Mouse (Mus musculus) Muller cell, postnatal 12 days (primary cell): ENCODE results near the gene Dhx40.

Experiments used
- DNase-seq: peaks from one replicate; pipeline ENCODE4 v3.0.0-alpha.2; 2015; ENCODE audit errors: inconsistent ontology term

The Dhx40 gene

GRCm38 (mm10) chr11:86807505-86807989 lies at the start of gene Dhx40:
TSS of gene Dhx40 (minus strand) at chr11:86807746.
- DNase-seq = peak; percentile 90

GRCm38 (mm10) chr11:86855639-86856425 lies 48.3 kb upstream of the Dhx40 start:
- no peak for DNase-seq

GRCm38 (mm10) chr11:86853081-86853480 lies 45.5 kb upstream of the Dhx40 start:
- DNase-seq = peak; percentile 63

- DNase-seq = peak; percentile 86
Measured at GRCm38 (mm10) chr11:86852534-86853054, 45.0 kb upstream of the Dhx40 start.

GRCm38 (mm10) chr11:86851714-86852533 lies 44.4 kb upstream of the Dhx40 start:
- DNase-seq = peak; percentile 73

DNA sequence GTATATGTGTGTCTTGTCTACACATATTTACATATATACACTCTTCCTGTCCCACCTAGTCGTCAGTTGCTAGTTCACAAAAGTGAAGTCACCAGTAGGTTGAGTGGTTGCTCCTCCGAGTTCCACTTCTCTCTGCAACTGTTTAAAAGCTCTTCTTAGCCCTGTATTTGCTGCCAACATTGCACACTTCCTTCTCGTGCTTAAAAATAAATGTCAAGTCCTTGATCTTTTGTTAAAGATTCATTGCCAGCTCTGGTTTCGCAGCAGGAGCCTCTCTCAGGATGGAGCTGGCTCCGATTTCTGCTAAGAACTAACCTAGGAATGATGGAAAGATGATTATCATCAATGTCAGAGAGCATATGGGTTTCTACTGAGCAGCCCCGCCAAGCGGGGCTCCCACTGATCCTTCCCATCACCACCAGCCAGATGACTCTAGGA lies 43.7 kb upstream of the Dhx40 start:
- no peak for DNase-seq

DNA sequence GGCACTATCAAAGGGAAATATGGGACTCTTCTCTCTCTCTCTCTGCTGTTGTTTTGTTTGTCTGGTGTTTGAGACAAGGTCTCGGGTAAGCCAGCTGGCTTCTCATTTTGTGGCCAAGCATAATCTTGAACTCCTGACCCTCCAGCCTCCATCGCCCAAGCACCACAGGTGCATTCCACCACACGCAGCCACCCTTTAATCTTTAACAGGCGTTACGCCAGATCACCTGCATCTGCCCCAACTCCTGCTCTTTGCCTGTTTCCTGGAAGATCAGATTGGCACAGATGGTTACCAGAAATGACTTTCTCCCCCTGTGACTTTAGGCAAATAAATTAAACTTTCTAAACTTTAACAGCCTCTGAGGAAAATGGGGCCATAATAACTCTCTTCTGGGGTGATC lies 36.3 kb upstream of the Dhx40 start:
- DNase-seq = no peak

GRCm38 (mm10) chr11:86841261-86841660 lies 33.7 kb upstream of the Dhx40 start:
- DNase-seq = no peak

DNA sequence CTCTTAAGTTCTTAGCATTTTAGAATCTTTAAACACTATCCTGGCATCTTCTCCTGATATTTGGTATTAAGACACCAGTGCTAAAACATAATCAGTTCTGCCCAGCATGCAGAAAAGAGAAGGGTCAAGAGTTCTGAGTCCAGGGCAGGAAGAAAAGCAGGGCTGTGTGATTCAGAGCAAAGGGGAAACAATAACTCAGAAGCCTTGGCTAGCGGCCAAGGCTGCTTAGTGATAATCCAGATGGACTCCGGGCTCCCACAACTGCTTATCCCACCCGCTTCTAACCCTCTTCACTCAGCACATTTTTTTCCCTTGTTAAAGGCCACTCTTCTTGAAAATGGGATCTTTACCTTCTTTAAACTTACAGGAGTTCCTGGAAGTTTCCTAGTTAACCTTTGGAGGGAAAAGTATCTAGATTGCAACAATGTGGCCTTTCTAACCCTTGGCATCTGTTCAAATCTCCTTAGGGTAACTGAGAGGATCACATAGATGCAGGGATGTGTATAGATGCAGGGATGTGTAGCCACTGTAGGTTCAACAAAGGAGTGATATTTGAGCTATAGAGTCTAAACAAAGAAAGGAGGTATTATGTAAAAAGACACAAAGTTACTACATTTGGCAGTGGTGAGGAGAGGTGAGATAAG lies 33.1 kb upstream of the Dhx40 start:
- peak; percentile 74 for DNase-seq

GRCm38 (mm10) chr11:86839716-86840447 lies 32.3 kb upstream of the Dhx40 start:
- DNase-seq = peak; percentile 49

- no peak for DNase-seq
Measured at GRCm38 (mm10) chr11:86838792-86839191, 31.2 kb upstream of the Dhx40 start.

- DNase-seq = peak; percentile 48
Measured at GRCm38 (mm10) chr11:86836366-86836765, 28.8 kb upstream of the Dhx40 start.

DNA sequence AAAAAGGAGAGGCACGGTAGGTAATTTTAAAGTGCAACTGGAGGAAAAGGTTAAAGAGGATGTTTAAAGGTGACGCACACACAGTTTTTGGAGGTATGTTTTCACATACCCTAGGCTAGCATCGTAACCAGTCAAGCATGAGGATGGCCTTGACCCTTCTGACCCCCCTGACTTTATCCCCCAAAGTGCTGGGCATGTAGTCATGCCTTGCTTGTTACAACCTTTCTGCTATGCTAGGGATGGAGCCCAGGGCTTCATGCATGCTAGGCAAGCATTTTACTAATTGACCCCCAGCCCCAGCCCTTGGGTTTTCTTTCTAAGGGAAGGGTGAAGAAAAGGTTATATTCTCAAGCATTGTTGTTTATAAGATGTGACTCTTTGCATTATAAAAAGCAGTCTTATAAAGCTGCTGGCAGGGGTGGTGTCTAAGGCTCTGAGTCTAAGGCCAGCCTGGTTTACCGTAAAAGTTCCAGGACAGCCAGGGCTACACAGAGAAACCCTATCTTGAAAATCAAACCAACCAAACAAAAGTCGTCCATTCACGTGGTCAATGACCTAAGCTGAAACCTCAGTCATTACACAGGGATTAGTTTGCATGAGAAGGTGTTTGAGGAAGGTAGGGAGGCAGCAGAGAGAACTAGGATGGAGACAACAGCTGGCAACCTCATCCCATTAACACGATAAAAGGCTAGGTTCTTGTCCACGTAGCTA lies 27.2 kb upstream of the Dhx40 start:
- DNase-seq = no peak

- no peak for DNase-seq
Measured at GRCm38 (mm10) chr11:86834050-86834449, 26.5 kb upstream of the Dhx40 start.

DNA sequence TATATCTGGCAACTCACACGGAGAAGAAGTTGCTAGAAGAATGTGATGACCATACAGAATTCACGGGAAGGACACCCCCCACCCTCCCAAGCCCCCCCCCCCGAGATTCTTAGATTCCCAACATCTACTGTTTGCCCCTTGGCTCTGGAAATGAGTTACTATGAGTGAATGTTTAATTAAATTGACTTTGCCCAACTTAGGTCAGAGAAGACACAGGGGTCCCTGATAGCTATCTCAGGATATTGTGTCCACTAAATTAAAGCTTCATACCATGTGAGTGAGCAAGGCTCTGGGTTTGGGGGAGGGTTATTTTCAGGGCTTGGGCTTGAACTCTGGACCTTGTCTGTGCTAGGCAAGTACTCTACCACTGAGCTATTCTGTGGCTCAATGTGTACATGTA lies 25.6 kb upstream of the Dhx40 start:
- DNase-seq = no peak

- DNase-seq = no peak
Measured at GRCm38 (mm10) chr11:86828396-86828795, 20.9 kb upstream of the Dhx40 start.

DNA sequence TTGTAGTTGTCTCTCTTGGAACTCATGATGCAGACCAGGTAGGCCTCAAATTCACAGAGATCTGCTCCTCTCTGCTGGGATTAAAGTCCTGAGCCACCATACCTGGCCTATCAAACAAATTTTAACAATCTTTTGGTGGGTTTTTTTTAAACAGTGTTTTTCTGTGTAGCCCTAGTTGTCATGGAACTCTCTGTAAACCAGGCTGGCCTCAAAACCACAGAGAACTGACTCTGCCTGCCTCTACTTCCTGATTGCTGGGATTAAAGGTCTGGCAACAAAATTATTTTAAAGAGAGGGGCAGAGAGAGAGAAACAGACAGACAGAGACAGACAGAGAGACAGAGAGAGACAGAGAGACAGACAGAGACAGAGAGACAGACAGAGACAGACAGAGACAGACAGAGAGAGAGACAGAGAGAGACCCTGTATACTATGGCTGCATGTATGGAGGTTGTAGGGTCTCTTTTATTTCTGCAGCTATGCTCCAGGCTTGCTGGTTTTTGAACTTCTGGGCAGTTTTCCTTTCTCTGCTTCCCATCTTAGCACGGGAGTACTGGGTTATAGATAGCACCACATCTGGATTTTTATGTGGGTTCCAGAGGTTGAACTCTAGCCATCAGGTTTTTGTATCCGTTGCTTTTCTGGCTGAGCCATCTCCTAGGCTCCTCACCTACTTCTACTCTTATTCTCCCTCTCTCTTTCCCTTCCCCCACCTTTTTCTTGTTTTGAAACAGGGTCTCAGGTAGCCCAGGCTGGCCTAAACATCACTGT lies 20.1 kb upstream of the Dhx40 start:
- no peak for DNase-seq

- no peak for DNase-seq
Measured at GRCm38 (mm10) chr11:86824433-86824832, 16.9 kb upstream of the Dhx40 start.

GRCm38 (mm10) chr11:86822531-86822930 lies 15.0 kb upstream of the Dhx40 start:
- no peak for DNase-seq

DNA sequence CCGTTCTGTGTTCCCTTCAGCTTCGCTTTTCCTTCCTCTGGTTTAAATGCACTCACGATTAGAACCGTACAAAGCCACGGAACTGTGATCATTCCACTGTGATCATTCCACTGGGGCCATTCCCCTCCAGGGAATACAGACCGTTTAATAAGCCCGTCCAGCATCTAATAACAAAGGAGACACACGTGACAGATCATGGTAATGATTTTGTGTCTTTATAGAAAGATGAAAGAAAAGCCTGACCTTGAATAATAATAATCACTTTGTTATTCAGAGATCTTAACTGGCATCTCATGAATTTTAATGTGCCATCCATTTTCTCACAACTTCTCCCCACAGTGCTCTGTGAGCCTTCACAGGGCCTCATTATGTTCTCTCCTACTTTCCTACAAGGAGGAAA lies 12.0 kb upstream of the Dhx40 start:
- no peak for DNase-seq
